Mouse (Mus musculus) midbrain, postnatal 0 days (tissue): ENCODE measurements at regions not wholly inside any gene's neighbourhood (a gene's known extent, or its start where the extent isn't known, plus 50 kb on each side); places are given as distances from the start of the nearest gene placed in this dataset.

ENCODE experiments used
- ATAC-seq: fragments of 200-750 bp; cut with Nextera tagmentation; 2 replicates; pipeline ENCODE4 v1.8.0; 2017; ENCODE audit warnings: moderate number of reproducible peaks, mild to moderate bottlenecking, moderate TSS enrichment, moderate library complexity; ENCODE audit not compliant: low FRiP score
- DNase-seq: peaks from one replicate; pipeline ENCODE4 v3.0.0-alpha.2; 2015; ENCODE audit warnings: low spot score
- H3K27ac ChIP-seq: fragments of 300-500 bp; sonication (generic); 2 replicates; pipeline ENCODE4 v1.5.1; 2014; ENCODE audit warnings: low read depth, mild to moderate bottlenecking, low read length, mixed read lengths
- H3K27me3 ChIP-seq: fragments of 300-500 bp; sonication (generic); 2 replicates; pipeline ENCODE4 v1.6.1; 2014; ENCODE audit warnings: low read length, control low read depth, mixed read lengths; ENCODE audit not compliant: insufficient read depth
- H3K36me3 ChIP-seq: fragments of 300-500 bp; sonication (generic); 2 replicates; pipeline ENCODE4 v1.6.1; 2014; ENCODE audit warnings: low read length, control low read depth, mixed read lengths; ENCODE audit not compliant: insufficient read depth
- H3K4me1 ChIP-seq: fragments of 300-500 bp; sonication (generic); 2 replicates; pipeline ENCODE4 v1.6.1; 2014; ENCODE audit warnings: mild to moderate bottlenecking, control low read depth, antibody characterized with exemption, low read length, mixed read lengths; ENCODE audit not compliant: insufficient read depth
- H3K4me2 ChIP-seq: fragments of 300-500 bp; sonication (generic); 2 replicates; pipeline ENCODE4 v1.6.1; 2014; ENCODE audit warnings: low read depth, mild to moderate bottlenecking, low read length, mixed read lengths; ENCODE audit not compliant: poor library complexity, severe bottlenecking
- H3K4me3 ChIP-seq: fragments of 300-500 bp; sonication (generic); 2 replicates; pipeline ENCODE4 v1.5.1; 2014; ENCODE audit warnings: low read depth, mild to moderate bottlenecking, low read length, moderate library complexity
- H3K9ac ChIP-seq: fragments of 300-500 bp; sonication (generic); replicated peaks from 2 replicates; pipeline ENCODE4 v1.6.1; 2014; ENCODE audit warnings: mild to moderate bottlenecking, low read length, moderate library complexity, mixed read lengths; ENCODE audit not compliant: poor library complexity, severe bottlenecking
- H3K9me3 ChIP-seq: fragments of 300-500 bp; sonication (generic); 2 replicates; pipeline ENCODE4 v1.6.1; 2016; ENCODE audit warnings: low read length, control low read depth
- CTCF ChIP-seq: IDR thresholded peaks from 2 replicates; pipeline ENCODE4 v1.5.1; 2016; ENCODE audit warnings: antibody characterized with exemption, mild to moderate bottlenecking
- WGBS: fragments of 180-500 bp; shearing (Covaris S2); extraction: QIAGEN DNeasy Blood & Tissue Kit; methylation state at CpG from one replicate; pipeline ENCODE4 v1.1.7; 2014; 5-methylcytosine and 5-hydroxymethylcytosine counted together

DNA sequence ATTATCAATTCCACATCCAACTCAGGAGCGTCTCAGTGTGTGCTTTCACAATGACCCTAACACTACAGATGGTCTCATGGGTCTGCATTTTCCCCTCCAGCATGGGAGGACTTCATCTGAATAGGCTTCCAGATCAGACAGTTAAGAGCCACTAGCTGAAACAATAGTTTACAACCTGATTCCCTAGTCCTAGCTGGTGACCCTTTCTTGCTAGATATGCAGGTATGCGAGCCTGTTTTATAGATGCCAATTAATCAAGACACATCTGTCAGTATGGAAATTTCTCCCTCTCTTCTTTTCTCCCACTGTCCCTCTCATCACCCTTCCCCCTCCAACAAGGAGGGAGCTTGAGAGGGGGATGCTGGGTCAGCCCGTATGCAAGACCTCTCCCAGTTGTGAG, 71.2 kb upstream of the Zic3 start:
- TF ChIP-seq CTCF = no peak
- 48% methylated on average over 3 of the region's 3 CpGs for WGBS
- no peaks in the 10 kb centered on the region for H3K36me3 ChIP-seq

DNA sequence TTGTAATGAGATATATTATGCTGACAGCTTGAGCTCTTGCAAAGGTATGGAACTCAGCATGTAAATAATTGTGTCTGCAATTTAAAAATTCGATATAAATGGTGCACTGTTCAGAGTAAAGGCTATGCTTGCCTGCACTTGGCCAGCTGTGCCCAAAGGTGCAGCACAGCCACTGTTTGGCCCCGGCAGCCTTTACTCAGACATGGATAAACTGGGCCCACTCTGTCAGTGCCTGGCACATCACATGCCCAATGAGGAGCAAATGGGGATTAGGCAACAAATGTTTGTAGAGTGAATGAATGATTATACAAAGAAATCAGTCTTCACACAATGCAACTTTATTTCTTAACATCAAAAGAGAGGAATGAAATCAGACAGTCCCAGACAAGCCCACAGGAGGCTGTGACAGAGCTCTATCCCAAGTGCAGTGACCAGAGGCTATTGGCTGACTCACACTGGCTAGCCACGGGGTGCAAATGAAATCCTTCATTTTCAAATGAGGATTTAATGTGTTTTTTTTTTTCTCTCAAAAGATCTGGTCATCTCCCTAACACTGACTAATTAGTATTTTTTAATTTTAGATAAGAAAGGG, 67.8 kb upstream of the Zic3 start:
- ATAC-seq = no peak
- DNase-seq = no peak
- no peaks in the 10 kb centered on the region for H3K4me1 ChIP-seq
- H3K9ac ChIP-seq = no peak overlapping the region
- H3K4me2 ChIP-seq = no peak overlapping the region
- no peak overlapping the region for H3K4me3 ChIP-seq
- WGBS = 30% methylated on average over 3 of the region's 3 CpGs
- no peaks in the 10 kb centered on the region for H3K9me3 ChIP-seq
- no peak for TF ChIP-seq CTCF
- H3K36me3 ChIP-seq = no peaks in the 10 kb centered on the region
- H3K27ac ChIP-seq = no peak overlapping the region
- no peaks in the 10 kb centered on the region for H3K27me3 ChIP-seq

More for the DNA sequence above, 71.2 kb upstream of the Zic3 start:
- H3K4me1 ChIP-seq = no peaks in the 10 kb centered on the region
- H3K9me3 ChIP-seq = no peaks in the 10 kb centered on the region
- no peak overlapping the region for H3K27ac ChIP-seq
- DNase-seq = no peak
- ATAC-seq = no peak
- H3K4me3 ChIP-seq = no peak overlapping the region
- no peaks in the 10 kb centered on the region for H3K27me3 ChIP-seq
- no peak overlapping the region for H3K9ac ChIP-seq
- H3K4me2 ChIP-seq = no peak overlapping the region
